Mouse (Mus musculus): ENCODE results near the gene Fndc1. TPM values are rescaled to one million over a fixed set of nuclear protein-coding genes. Genes with fewer than 3 reads are reported as not detected.
A peak's percentile ranks its signal among the peaks of the same experiment; 100 is the strongest.

Gene Fndc1
- total and polyA plus RNA-seq, 3 experiments, result 0.14 to 0.34 (median 0.17) TPM

DNA sequence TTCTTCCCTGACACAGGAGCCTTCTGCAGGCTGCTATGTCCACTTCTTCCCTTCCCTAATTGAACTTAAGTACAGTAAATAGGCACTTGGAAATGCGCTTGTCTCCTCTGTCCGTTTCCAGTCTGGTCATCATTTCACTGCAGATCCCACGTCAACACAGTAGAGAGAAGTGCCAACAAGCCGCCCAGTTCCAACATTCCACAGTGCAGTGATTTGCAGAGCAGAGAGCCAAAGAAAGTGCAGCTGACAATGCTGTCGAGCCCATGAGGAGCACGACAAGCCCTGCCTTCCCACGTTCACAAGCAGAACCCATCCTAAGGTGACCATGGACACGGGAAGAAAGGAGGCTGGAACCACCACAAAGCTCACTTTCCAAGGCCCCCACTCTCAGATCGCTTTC, 1.7 kb downstream of the Fndc1 start:
- no peak for DNase-seq (ENCODE audit: extremely low read depth)
- H3K4me2 ChIP-seq (ENCODE audit: insufficient read depth, low read depth, poor library complexity, severe bottlenecking), result no peak overlapping the region
- H3K9ac ChIP-seq (ENCODE audit: insufficient read depth, low read depth), result no peak overlapping the region

GRCm38 (mm10) chr17:7821553-7822186, 5.4 kb downstream of the Fndc1 start:
- no peak overlapping the region for H3K4me2 ChIP-seq (ENCODE audit: insufficient read depth, low read depth, poor library complexity, severe bottlenecking)
- peak; percentile 31 for DNase-seq (ENCODE audit: extremely low read depth)
- no peak overlapping the region for H3K9ac ChIP-seq (ENCODE audit: insufficient read depth, low read depth)
- H3K36me3 ChIP-seq (replicated peaks in 1 of 2; ENCODE audit: control insufficient read depth in 1 of 2, insufficient read depth in 1 of 2, low read length in 1 of 2), result no peaks in the 10 kb centered on the region
- dilution Hi-C loops (cut with MboI; ENCODE audit: extremely low pct_ligation_motif_present, extremely low pct_unique_long_range_greater_than_20kb, low sequenced_read_pairs) (no loop called here), in situ Hi-C loops (cut with MboI; ENCODE audit: low pct_ligation_motif_present, low pct_unique_long_range_greater_than_20kb, low sequenced_read_pairs) (no loop called here)
- TF ChIP-seq CTCF (conservative IDR thresholded peaks at IDR 0.05 in 1 of 2, IDR thresholded peaks at IDR 0.05 in 1 of 2; ENCODE audit: low read depth in 2 of 2, low read length in 2 of 2), result peak; percentile 71 to 92
- TF ChIP-seq SMC3 (IDR thresholded peaks at IDR 0.05; ENCODE audit: low read depth, low read length), result peak; percentile 83
- no peak for TF ChIP-seq CHD2 (IDR thresholded peaks at IDR 0.05; ENCODE audit: low read length)
- TF ChIP-seq MAFK (IDR thresholded peaks at IDR 0.05; ENCODE audit: insufficient replicate concordance, low read length), result no peak
- TF ChIP-seq ZC3H11A (IDR thresholded peaks at IDR 0.05; ENCODE audit: low read depth, low read length), result peak; percentile 68
- TF ChIP-seq SIN3A (IDR thresholded peaks at IDR 0.05; ENCODE audit: low read length), result no peak
- TF ChIP-seq RAD21 (IDR thresholded peaks at IDR 0.05; ENCODE audit: low read depth, low read length), result peak; percentile 94
- no peak for TF ChIP-seq TCF12 (IDR thresholded peaks at IDR 0.05; ENCODE audit: low read depth, low read length)
- TF ChIP-seq ZMIZ1 (IDR thresholded peaks at IDR 0.05; ENCODE audit: low read depth, low read length), result no peak
- no peak for TF ChIP-seq POLR2A (IDR thresholded peaks at IDR 0.05; ENCODE audit: low read depth, low read length)
- no peak for TF ChIP-seq JUN (IDR thresholded peaks at IDR 0.05; ENCODE audit: insufficient read depth, low read depth, low read length)
- TF ChIP-seq IRF4 (IDR thresholded peaks at IDR 0.05; ENCODE audit: low read depth, low read length), result 0 out of 2 replicates have a peak, but pooled peaks have one; percentile 32
- no peak for TF ChIP-seq JUND (conservative IDR thresholded peaks at IDR 0.05; ENCODE audit: low read depth, low read length)
- H3K27ac ChIP-seq (ENCODE audit: insufficient read depth, low read depth), result no peak overlapping the region
- H3K4me1 ChIP-seq (ENCODE audit: control insufficient read depth in 1 of 2, insufficient read depth in 2 of 2), result peaks cover 4 to 5% of the 10 kb centered on the region in 2 experiments; a peak in 2 of 4 replicates
- H3K79me2 ChIP-seq (replicated peaks; ENCODE audit: control insufficient read depth, extremely low read depth, insufficient read depth, poor library complexity, severe bottlenecking), result no peaks in the 10 kb centered on the region
- H3K9me3 ChIP-seq (replicated peaks; ENCODE audit: low read length), result no peaks in the 10 kb centered on the region
- no peak overlapping the region for H3K4me3 ChIP-seq (replicated peaks in 1 of 3; ENCODE audit: low read depth in 2 of 3, low read length in 2 of 3, poor library complexity in 1 of 3)
- H3K27me3 ChIP-seq (replicated peaks), result no peaks in the 10 kb centered on the region

More for the DNA sequence above, 1.7 kb downstream of the Fndc1 start:
- dilution Hi-C loops (cut with MboI; ENCODE audit: extremely low pct_ligation_motif_present, extremely low pct_unique_long_range_greater_than_20kb, low sequenced_read_pairs) (no loop called here), in situ Hi-C loops (cut with MboI; ENCODE audit: low pct_ligation_motif_present, low pct_unique_long_range_greater_than_20kb, low sequenced_read_pairs) (loop anchor here (25.0 kb wide), 1 partner anchor 538 kb away; no protein-coding TSS in a partner anchor)
- Histone ChIP-seq H3K27ac (ENCODE audit: insufficient read depth, low read depth) (no peak overlapping the region), H3K27me3 (replicated peaks) (peaks cover 3% of the 10 kb centered on the region), H3K9me3 (replicated peaks; ENCODE audit: low read length) (no peaks in the 10 kb centered on the region), H3K79me2 (replicated peaks; ENCODE audit: control insufficient read depth, extremely low read depth, insufficient read depth, poor library complexity, severe bottlenecking) (no peaks in the 10 kb centered on the region), H3K4me3 (replicated peaks in 1 of 3; ENCODE audit: low read depth in 2 of 3, low read length in 2 of 3, poor library complexity in 1 of 3) (no peak overlapping the region), H3K36me3 (replicated peaks in 1 of 2; ENCODE audit: control insufficient read depth in 1 of 2, insufficient read depth in 1 of 2, low read length in 1 of 2) (no peaks in the 10 kb centered on the region), H3K4me1 (ENCODE audit: control insufficient read depth in 1 of 2, insufficient read depth in 2 of 2) (no peaks in the 10 kb centered on the region)
- no peak for TF ChIP-seq GABPA (IDR thresholded peaks at IDR 0.05; ENCODE audit: insufficient replicate concordance, low read depth, low read length)
- TF ChIP-seq CHD1 (IDR thresholded peaks at IDR 0.05; ENCODE audit: low read depth, low read length), result no peak
- TF ChIP-seq UBTF (IDR thresholded peaks at IDR 0.05; ENCODE audit: low read depth, low read length), result no peak
- TF ChIP-seq MAFK (IDR thresholded peaks at IDR 0.05; ENCODE audit: insufficient replicate concordance, low read length), result no peak
- TF ChIP-seq SIN3A (IDR thresholded peaks at IDR 0.05; ENCODE audit: low read length), result no peak
- no peak for TF ChIP-seq MXI1 (IDR thresholded peaks at IDR 0.05; ENCODE audit: low read depth, low read length)
- no peak for TF ChIP-seq NRF1 (IDR thresholded peaks at IDR 0.05; ENCODE audit: low read depth, low read length)
- no peak for TF ChIP-seq MEF2A (IDR thresholded peaks at IDR 0.05; ENCODE audit: borderline replicate concordance, low read depth, low read length)
- no peak for TF ChIP-seq EP300 (IDR thresholded peaks at IDR 0.05; ENCODE audit: low read length)
- TF ChIP-seq CTCF (conservative IDR thresholded peaks at IDR 0.05 in 1 of 2, IDR thresholded peaks at IDR 0.05 in 1 of 2; ENCODE audit: low read depth in 2 of 2, low read length in 2 of 2), result no peak
- no peak for TF ChIP-seq ETS1 (conservative IDR thresholded peaks at IDR 0.05; ENCODE audit: low read depth, low read length)
- TF ChIP-seq NELFE (IDR thresholded peaks at IDR 0.05; ENCODE audit: low read depth, low read length), result no peak
- TF ChIP-seq ZKSCAN1 (IDR thresholded peaks at IDR 0.05; ENCODE audit: borderline replicate concordance, low read depth, low read length), result no peak
- TF ChIP-seq IRF4 (IDR thresholded peaks at IDR 0.05; ENCODE audit: low read depth, low read length), result no peak
- no peak for TF ChIP-seq BHLHE40 (IDR thresholded peaks at IDR 0.05; ENCODE audit: low read depth, low read length)
- TF ChIP-seq TCF12 (IDR thresholded peaks at IDR 0.05; ENCODE audit: low read depth, low read length), result no peak
- TF ChIP-seq ELF1 (IDR thresholded peaks at IDR 0.05; ENCODE audit: low read depth, low read length), result no peak
- TF ChIP-seq TBP (conservative IDR thresholded peaks at IDR 0.05; ENCODE audit: low read depth, low read length), result no peak
